Mouse (Mus musculus): Measurements from ENCODE around the gene Rims1. TPM values are rescaled to one million over a fixed set of nuclear protein-coding genes. Genes with fewer than 3 reads are reported as not detected.

Gene Rims1
- polyA plus RNA-seq, 1 experiment from 2014 or later: 1.2 TPM

- H3K4me2 ChIP-seq (ENCODE audit: low read depth, low read length): no peak overlapping the region
- no peaks in the 10 kb centered on the region for H3K4me1 ChIP-seq (ENCODE audit: control insufficient read depth, insufficient read depth, low read length)
- no peaks in the 10 kb centered on the region for H3K36me3 ChIP-seq (ENCODE audit: control insufficient read depth, insufficient read depth)
- H3K27me3 ChIP-seq (ENCODE audit: control insufficient read depth, insufficient read depth, low read length): no peaks in the 10 kb centered on the region
- H3K9me3 ChIP-seq (replicated peaks; ENCODE audit: control insufficient read depth, low read length): no peaks in the 10 kb centered on the region
- ATAC-seq (replicated peaks; ENCODE audit: extremely low read depth, insufficient read depth, low FRiP score): no peak
- no peak overlapping the region for H3K4me3 ChIP-seq (ENCODE audit: low read length)
- no peak overlapping the region for H3K27ac ChIP-seq (ENCODE audit: low read length)
- no peak overlapping the region for H3K9ac ChIP-seq (ENCODE audit: low read length)
- WGBS: 83% methylated on average over 16 of the region's 16 CpGs
These were observed 293.4 kb downstream of the Rims1 start for GRCm38 (mm10) chr1:22512421-22512820.

DNA sequence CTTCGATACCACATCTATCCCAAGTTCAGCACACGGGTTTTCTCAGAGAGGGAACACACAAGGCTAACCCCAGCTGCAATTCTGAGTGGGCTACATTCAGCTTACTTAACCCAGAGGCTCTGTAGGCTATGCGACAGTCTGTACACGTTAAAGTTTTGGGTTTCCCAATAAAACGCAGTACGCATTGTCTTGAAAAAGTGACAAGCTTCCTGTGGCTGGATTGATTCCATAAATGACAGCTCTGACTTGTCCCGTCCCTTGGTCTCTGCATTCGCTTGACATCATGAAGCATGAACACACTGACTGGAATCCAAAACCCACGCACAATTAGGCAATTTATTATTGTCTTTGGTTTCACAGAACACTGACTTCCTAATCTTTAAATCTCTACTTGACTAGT, 294.2 kb downstream of the Rims1 start:
- Histone ChIP-seq H3K4me3 (ENCODE audit: low read length) (no peak overlapping the region), H3K9me3 (replicated peaks; ENCODE audit: control insufficient read depth, low read length) (no peaks in the 10 kb centered on the region), H3K4me2 (ENCODE audit: low read depth, low read length) (no peak overlapping the region), H3K4me1 (ENCODE audit: control insufficient read depth, insufficient read depth, low read length) (no peaks in the 10 kb centered on the region), H3K27me3 (ENCODE audit: control insufficient read depth, insufficient read depth, low read length) (no peaks in the 10 kb centered on the region), H3K36me3 (ENCODE audit: control insufficient read depth, insufficient read depth) (no peaks in the 10 kb centered on the region), H3K27ac (ENCODE audit: low read length) (no peak overlapping the region), H3K9ac (ENCODE audit: low read length) (no peak overlapping the region)
- no peak for ATAC-seq (replicated peaks; ENCODE audit: extremely low read depth, insufficient read depth, low FRiP score)
- 79% methylated on average over 9 of the region's 9 CpGs for WGBS

GRCm38 (mm10) chr1:22508735-22509615, 296.8 kb downstream of the Rims1 start:
- 65% methylated on average over 11 of the region's 11 CpGs for WGBS
- no peaks in the 10 kb centered on the region for H3K4me1 ChIP-seq (ENCODE audit: control insufficient read depth, insufficient read depth, low read length)
- no peak for ATAC-seq (replicated peaks; ENCODE audit: extremely low read depth, insufficient read depth, low FRiP score)

GRCm38 (mm10) chr1:22487270-22487864, 318.4 kb downstream of the Rims1 start:
- no peak overlapping the region for H3K9ac ChIP-seq (ENCODE audit: low read length)
- H3K27me3 ChIP-seq (ENCODE audit: control insufficient read depth, insufficient read depth, low read length): no peaks in the 10 kb centered on the region
- no peak for ATAC-seq (replicated peaks; ENCODE audit: extremely low read depth, insufficient read depth, low FRiP score)
- H3K4me3 ChIP-seq (ENCODE audit: low read length): no peak overlapping the region
- no peaks in the 10 kb centered on the region for H3K9me3 ChIP-seq (replicated peaks; ENCODE audit: control insufficient read depth, low read length)
- H3K36me3 ChIP-seq (ENCODE audit: control insufficient read depth, insufficient read depth): no peaks in the 10 kb centered on the region
- 38% methylated on average over 7 of the region's 7 CpGs for WGBS
- no peak overlapping the region for H3K4me2 ChIP-seq (ENCODE audit: low read depth, low read length)
- H3K4me1 ChIP-seq (ENCODE audit: control insufficient read depth, insufficient read depth, low read length): no peaks in the 10 kb centered on the region
- no peak overlapping the region for H3K27ac ChIP-seq (ENCODE audit: low read length)

More at GRCm38 (mm10) chr1:22508735-22509615, 296.8 kb downstream of the Rims1 start:
- Histone ChIP-seq H3K9me3 (replicated peaks; ENCODE audit: control insufficient read depth, low read length) (no peaks in the 10 kb centered on the region), H3K36me3 (ENCODE audit: control insufficient read depth, insufficient read depth) (no peaks in the 10 kb centered on the region), H3K27me3 (ENCODE audit: control insufficient read depth, insufficient read depth, low read length) (no peaks in the 10 kb centered on the region), H3K4me3 (ENCODE audit: low read length) (no peak overlapping the region), H3K27ac (ENCODE audit: low read length) (no peak overlapping the region), H3K9ac (ENCODE audit: low read length) (no peak overlapping the region), H3K4me2 (ENCODE audit: low read depth, low read length) (no peak overlapping the region)

DNA sequence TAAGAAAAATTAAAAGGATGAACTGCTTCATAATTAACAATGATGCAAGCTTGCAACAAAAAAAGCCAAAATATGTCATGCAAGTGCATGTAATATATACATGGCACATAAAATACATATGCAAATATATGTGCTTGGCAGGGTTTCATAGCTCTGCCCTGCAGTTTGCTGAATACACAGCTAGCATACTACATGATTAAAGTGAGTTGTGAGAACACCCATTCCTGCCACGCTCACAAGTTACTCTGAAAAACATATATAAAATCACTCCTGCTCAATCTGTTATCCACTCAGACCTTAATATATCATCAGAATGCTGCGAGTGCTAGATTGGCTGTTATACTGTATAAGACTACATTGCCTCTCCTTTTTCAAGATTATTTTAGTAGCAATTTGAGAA, 329.6 kb downstream of the Rims1 start:
- H3K9ac ChIP-seq (ENCODE audit: low read length): no peak overlapping the region
- ATAC-seq (replicated peaks; ENCODE audit: extremely low read depth, insufficient read depth, low FRiP score): no peak
- H3K4me1 ChIP-seq (ENCODE audit: control insufficient read depth, insufficient read depth, low read length): 0 out of 2 replicates have a peak, but pooled peaks cover 2% of the 10 kb centered on the region
- H3K27me3 ChIP-seq (ENCODE audit: control insufficient read depth, insufficient read depth, low read length): no peaks in the 10 kb centered on the region
- H3K4me3 ChIP-seq (ENCODE audit: low read length): no peak overlapping the region
- H3K36me3 ChIP-seq (ENCODE audit: control insufficient read depth, insufficient read depth): no peaks in the 10 kb centered on the region
- no peak overlapping the region for H3K27ac ChIP-seq (ENCODE audit: low read length)
- no peak overlapping the region for H3K4me2 ChIP-seq (ENCODE audit: low read depth, low read length)
- H3K9me3 ChIP-seq (replicated peaks; ENCODE audit: control insufficient read depth, low read length): no peaks in the 10 kb centered on the region
- 74% methylated on average over 2 of the region's 2 CpGs for WGBS

DNA sequence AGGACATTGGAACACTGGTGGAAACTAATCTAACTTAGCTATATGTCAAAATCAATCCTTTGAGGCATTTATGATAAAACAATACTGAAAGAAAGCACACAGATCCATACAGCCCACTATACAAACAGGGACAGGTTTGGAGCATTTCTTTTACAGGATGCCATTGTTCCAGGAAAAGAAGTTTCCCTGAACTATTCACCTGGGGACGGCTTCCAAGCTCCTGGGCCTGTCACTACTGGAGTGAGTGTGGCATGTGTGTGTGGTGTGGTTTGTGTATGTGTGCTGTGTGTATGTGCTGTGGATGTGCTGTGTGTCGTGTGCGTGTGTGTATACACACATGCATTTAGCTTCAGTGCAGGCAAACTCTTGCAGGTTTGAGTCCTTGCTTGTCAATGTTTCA, 338.8 kb downstream of the Rims1 start:
- ATAC-seq (replicated peaks; ENCODE audit: extremely low read depth, insufficient read depth, low FRiP score): no peak
- Histone ChIP-seq H3K36me3 (ENCODE audit: control insufficient read depth, insufficient read depth) (no peaks in the 10 kb centered on the region), H3K27ac (ENCODE audit: low read length) (no peak overlapping the region), H3K9me3 (replicated peaks; ENCODE audit: control insufficient read depth, low read length) (no peaks in the 10 kb centered on the region), H3K4me2 (ENCODE audit: low read depth, low read length) (no peak overlapping the region), H3K9ac (ENCODE audit: low read length) (no peak overlapping the region), H3K4me1 (ENCODE audit: control insufficient read depth, insufficient read depth, low read length) (no peaks in the 10 kb centered on the region), H3K4me3 (ENCODE audit: low read length) (no peak overlapping the region), H3K27me3 (ENCODE audit: control insufficient read depth, insufficient read depth, low read length) (no peaks in the 10 kb centered on the region)
- WGBS: 79% methylated on average over 3 of the region's 3 CpGs

- no peaks in the 10 kb centered on the region for H3K9me3 ChIP-seq (replicated peaks; ENCODE audit: control insufficient read depth, low read length)
- no peak for ATAC-seq (replicated peaks; ENCODE audit: extremely low read depth, insufficient read depth, low FRiP score)
- no peaks in the 10 kb centered on the region for H3K27me3 ChIP-seq (ENCODE audit: control insufficient read depth, insufficient read depth, low read length)
- no peaks in the 10 kb centered on the region for H3K36me3 ChIP-seq (ENCODE audit: control insufficient read depth, insufficient read depth)
- H3K4me2 ChIP-seq (ENCODE audit: low read depth, low read length): no peak overlapping the region
- H3K4me3 ChIP-seq (ENCODE audit: low read length): no peak overlapping the region
- WGBS: 52% methylated on average over 2 of the region's 2 CpGs
- no peaks in the 10 kb centered on the region for H3K4me1 ChIP-seq (ENCODE audit: control insufficient read depth, insufficient read depth, low read length)
- no peak overlapping the region for H3K27ac ChIP-seq (ENCODE audit: low read length)
- no peak overlapping the region for H3K9ac ChIP-seq (ENCODE audit: low read length)
These were observed 339.2 kb downstream of the Rims1 start for GRCm38 (mm10) chr1:22466597-22466996.

DNA sequence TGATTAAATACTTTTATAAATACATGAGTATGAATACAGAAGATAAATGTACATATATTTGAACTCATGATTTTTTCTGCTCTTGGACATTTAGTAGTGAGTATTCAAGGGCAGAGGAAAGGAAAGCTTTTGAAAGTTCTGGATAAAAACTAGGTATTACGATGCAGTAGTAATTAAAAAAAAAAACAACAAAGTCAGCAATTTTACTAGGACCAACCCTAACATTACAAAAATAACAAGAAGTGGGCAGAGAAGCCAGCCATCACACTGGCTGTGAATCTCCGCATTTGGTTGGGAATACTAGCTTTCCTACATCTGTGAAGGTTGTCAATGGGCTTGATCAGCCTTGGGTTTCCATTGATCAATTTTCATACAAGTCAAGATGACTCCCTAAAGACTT, 381.8 kb downstream of the Rims1 start:
- Histone ChIP-seq H3K4me2 (ENCODE audit: low read depth, low read length) (no peak overlapping the region), H3K9me3 (replicated peaks; ENCODE audit: control insufficient read depth, low read length) (no peaks in the 10 kb centered on the region), H3K36me3 (ENCODE audit: control insufficient read depth, insufficient read depth) (no peaks in the 10 kb centered on the region), H3K4me1 (ENCODE audit: control insufficient read depth, insufficient read depth, low read length) (no peaks in the 10 kb centered on the region; the same call in 1 of the 2 replicates), H3K9ac (ENCODE audit: low read length) (no peak overlapping the region), H3K4me3 (ENCODE audit: low read length) (no peak overlapping the region), H3K27me3 (ENCODE audit: control insufficient read depth, insufficient read depth, low read length) (no peaks in the 10 kb centered on the region), H3K27ac (ENCODE audit: low read length) (no peak overlapping the region)
- no peak for ATAC-seq (replicated peaks; ENCODE audit: extremely low read depth, insufficient read depth, low FRiP score)
- WGBS: 88% methylated on average over 2 of the region's 2 CpGs

DNA sequence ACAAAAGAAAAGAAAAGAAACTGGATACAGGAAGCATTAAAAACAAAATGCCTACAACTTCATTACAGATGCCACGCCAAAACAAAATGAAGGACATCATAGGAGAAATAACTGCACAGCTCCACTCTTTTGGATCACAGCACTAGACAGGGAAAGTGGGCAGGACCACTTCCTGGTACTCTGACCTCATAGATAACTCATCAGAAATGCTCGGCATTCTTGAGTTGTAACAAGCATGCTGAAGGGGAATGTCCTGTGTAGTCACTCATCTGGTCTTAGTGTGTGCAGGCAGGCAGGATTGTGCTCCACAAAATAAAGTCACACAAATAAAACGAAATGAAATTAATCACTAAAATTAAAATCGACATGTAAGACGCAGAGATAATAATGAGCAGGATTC, 383.7 kb downstream of the Rims1 start:
- ATAC-seq (replicated peaks; ENCODE audit: extremely low read depth, insufficient read depth, low FRiP score): no peak
- no peak overlapping the region for H3K4me3 ChIP-seq (ENCODE audit: low read length)
- 59% methylated on average over 5 of the region's 5 CpGs for WGBS

More for the DNA sequence above, 383.7 kb downstream of the Rims1 start:
- Histone ChIP-seq H3K27ac (ENCODE audit: low read length) (no peak overlapping the region), H3K9ac (ENCODE audit: low read length) (no peak overlapping the region), H3K36me3 (ENCODE audit: control insufficient read depth, insufficient read depth) (no peaks in the 10 kb centered on the region), H3K9me3 (replicated peaks; ENCODE audit: control insufficient read depth, low read length) (no peaks in the 10 kb centered on the region), H3K27me3 (ENCODE audit: control insufficient read depth, insufficient read depth, low read length) (no peaks in the 10 kb centered on the region), H3K4me2 (ENCODE audit: low read depth, low read length) (no peak overlapping the region), H3K4me1 (ENCODE audit: control insufficient read depth, insufficient read depth, low read length) (no peaks in the 10 kb centered on the region; the same call in 1 of the 2 replicates)
